Mouse (Mus musculus) neural tube, embryonic 15.5 days (tissue): Measurements from ENCODE around the gene Psen1. TPM values are rescaled to one million over a fixed set of nuclear protein-coding genes. Genes with fewer than 3 reads are reported as not detected.

Experiments
- ATAC-seq: fragments of 200-750 bp; cut with Nextera tagmentation; 2 replicates; pipeline ENCODE4 v1.8.0; 2017; ENCODE audit warnings: mild to moderate bottlenecking, moderate TSS enrichment, moderate library complexity; ENCODE audit not compliant: low FRiP score
- H3K27ac ChIP-seq: fragments of 300-500 bp; sonication (generic); replicated peaks from 2 replicates; pipeline ENCODE4 v1.5.1; 2015; ENCODE audit warnings: mild to moderate bottlenecking, inconsistent platforms
- H3K27me3 ChIP-seq: fragments of 300-500 bp; sonication (generic); replicated peaks from 2 replicates; pipeline ENCODE4 v1.6.1; 2015; ENCODE audit warnings: inconsistent platforms
- H3K36me3 ChIP-seq: fragments of 300-500 bp; sonication (generic); 2 replicates; pipeline ENCODE4 v1.6.1; 2015; ENCODE audit warnings: inconsistent platforms
- H3K4me1 ChIP-seq: fragments of 300-500 bp; sonication (generic); 2 replicates; pipeline ENCODE4 v1.6.1; 2015; ENCODE audit warnings: inconsistent platforms
- H3K4me2 ChIP-seq: fragments of 300-500 bp; sonication (generic); 2 replicates; pipeline ENCODE4 v1.6.1; 2015; ENCODE audit warnings: inconsistent platforms, mild to moderate bottlenecking, moderate library complexity
- H3K4me3 ChIP-seq: fragments of 300-500 bp; sonication (generic); replicated peaks from 2 replicates; pipeline ENCODE4 v1.5.1; 2015; ENCODE audit warnings: mild to moderate bottlenecking, inconsistent platforms
- H3K9ac ChIP-seq: fragments of 300-500 bp; sonication (generic); replicated peaks from 2 replicates; pipeline ENCODE4 v1.6.1; 2015; ENCODE audit warnings: mild to moderate bottlenecking, inconsistent platforms
- H3K9me3 ChIP-seq: fragments of 300-500 bp; sonication (generic); replicated peaks from 2 replicates; pipeline ENCODE4 v1.6.1; 2016; ENCODE audit warnings: inconsistent platforms
- WGBS: fragments of 180-500 bp; shearing (Covaris S2); methylation state at CpG from one replicate; pipeline ENCODE4 v1.1.7; 2015; ENCODE audit warnings: mixed read lengths; 5-methylcytosine and 5-hydroxymethylcytosine counted together
- polyA plus RNA-seq: library from polyadenylated mRNA; unstranded; fragments of >200 nt; fragmentation: Nextera tagmentation; extraction: Ambion mirVana; gene quantifications from 2 replicates; pipeline ENCODE4 v1.2.1, GENCODE M21; 2015

Gene Psen1
- polyA plus RNA-seq, 1 experiment from 2014 or later, result 62.4 TPM

DNA sequence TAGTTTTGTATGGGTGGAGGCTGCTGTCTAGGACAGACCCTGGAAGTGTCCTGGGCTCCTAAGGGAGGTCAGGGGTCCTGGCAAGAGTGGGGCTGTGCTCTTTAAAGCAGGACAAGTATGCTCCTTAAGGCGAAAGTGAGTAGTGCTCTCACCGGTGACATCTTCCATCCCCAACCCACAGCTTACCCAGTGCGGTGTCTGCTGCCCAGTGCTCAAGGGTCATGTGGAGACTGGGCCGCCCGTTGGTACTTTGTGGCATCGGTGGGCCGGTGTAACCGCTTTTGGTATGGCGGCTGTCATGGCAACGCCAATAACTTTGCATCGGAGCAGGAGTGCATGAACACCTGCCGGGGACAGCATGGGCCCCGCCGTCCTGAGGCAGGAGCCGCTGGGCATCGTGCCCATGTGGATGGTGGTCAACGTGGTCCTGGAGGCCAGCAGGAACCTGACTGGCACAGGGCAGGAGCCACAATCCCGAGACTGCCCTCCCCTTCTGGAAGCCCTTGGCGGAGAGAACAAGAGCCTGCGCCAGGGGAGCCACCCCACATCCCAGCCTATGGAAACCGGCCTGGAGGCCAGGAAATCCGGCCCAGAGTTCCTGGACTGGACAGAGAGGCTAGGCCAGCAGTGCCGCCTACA lies 93.8 kb downstream of the Psen1 start:
- no peak for ATAC-seq
- Histone ChIP-seq H3K9me3 (no peaks in the 10 kb centered on the region), H3K4me2 (no peak overlapping the region), H3K27ac (no peak overlapping the region), H3K4me3 (no peak overlapping the region), H3K4me1 (0 out of 2 replicates have a peak, but pooled peaks cover 3% of the 10 kb centered on the region), H3K9ac (no peak overlapping the region), H3K27me3 (no peaks in the 10 kb centered on the region), H3K36me3 (no peaks in the 10 kb centered on the region)
- WGBS, result 76% methylated on average over 23 of the region's 23 CpGs

DNA sequence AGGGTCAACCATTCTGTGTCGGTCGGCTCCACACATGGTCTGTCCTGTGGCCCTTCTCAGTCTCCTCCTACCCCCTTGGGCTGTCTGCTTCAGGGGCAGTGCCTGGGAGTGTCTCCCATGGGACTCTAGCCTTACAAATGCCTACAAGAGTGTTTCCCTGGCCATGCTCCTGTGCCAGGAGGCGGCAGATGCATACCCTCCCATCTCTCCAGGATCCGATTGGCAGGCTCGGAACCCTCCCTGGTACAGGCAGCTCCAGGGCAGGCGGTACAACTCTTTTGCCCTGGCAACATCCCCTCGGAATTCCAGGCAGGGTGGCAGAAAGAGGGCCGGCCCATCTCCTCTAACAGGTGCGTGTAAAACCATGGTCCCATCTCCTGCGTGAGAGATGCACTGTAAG lies 94.7 kb downstream of the Psen1 start:
- Histone ChIP-seq H3K36me3 (no peaks in the 10 kb centered on the region), H3K9ac (no peak overlapping the region), H3K27me3 (no peaks in the 10 kb centered on the region), H3K27ac (no peak overlapping the region), H3K4me1 (0 out of 2 replicates have a peak, but pooled peaks cover 3% of the 10 kb centered on the region), H3K4me3 (no peak overlapping the region), H3K9me3 (no peaks in the 10 kb centered on the region), H3K4me2 (no peak overlapping the region)
- 81% methylated on average over 10 of the region's 10 CpGs for WGBS
- ATAC-seq, result no peak

Other genes with a start within 250 kb of the Psen1 start
- gene Dpf3, start 200.4 kb upstream of the Psen1 start, polyA plus RNA-seq, result 14.0 and 15.5 TPM in 2 replicates
- gene Dcaf4, start 167.7 kb upstream of the Psen1 start, polyA plus RNA-seq, result 45.8 and 46.1 TPM in 2 replicates
- gene Zfyve1, start 90.9 kb upstream of the Psen1 start, polyA plus RNA-seq, result 23.0 TPM in 2 replicates
- gene Rbm25, start 56.9 kb upstream of the Psen1 start, polyA plus RNA-seq, result 226 and 250 TPM in 2 replicates
- 0.23 and 0.43 TPM in 2 replicates for gene Papln, start 75.5 kb downstream of the Psen1 start, polyA plus RNA-seq
- 14.9 and 17.4 TPM in 2 replicates for gene Numb, start 233.8 kb downstream of the Psen1 start, polyA plus RNA-seq